Mouse (Mus musculus): ENCODE measurements at regions not wholly inside any gene's neighbourhood (a gene's known extent, or its start where the extent isn't known, plus 50 kb on each side); places are given as distances from the start of the nearest gene placed in this dataset.

GRCm38 (mm10) chr19:14795910-14796309 is 198.1 kb upstream of the Tle4 start:
- DNase-seq (ENCODE audit: low read depth, low spot score) = peak; percentile 2

DNA sequence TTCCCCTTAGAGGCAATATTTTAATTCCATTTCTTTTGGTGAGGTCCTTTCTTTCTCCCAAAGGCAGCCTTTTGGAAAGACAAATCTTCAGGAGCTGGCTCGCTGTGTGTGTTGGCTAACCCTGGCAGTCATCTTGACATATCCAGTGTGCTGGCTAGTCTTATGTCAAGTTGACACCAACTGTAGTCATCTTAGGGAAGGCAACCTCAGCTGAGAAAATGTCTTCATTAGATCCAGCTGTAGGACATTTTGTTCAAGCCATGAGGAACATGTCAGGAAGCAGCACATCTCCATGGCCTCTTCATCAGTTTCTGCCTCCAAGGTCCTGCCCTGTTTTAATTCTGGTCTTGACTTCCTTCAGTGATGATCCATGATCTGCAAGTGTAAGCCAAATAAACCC is 192.1 kb upstream of the Tle4 start:
- no peak for DNase-seq (ENCODE audit: low read depth, low spot score)

DNA sequence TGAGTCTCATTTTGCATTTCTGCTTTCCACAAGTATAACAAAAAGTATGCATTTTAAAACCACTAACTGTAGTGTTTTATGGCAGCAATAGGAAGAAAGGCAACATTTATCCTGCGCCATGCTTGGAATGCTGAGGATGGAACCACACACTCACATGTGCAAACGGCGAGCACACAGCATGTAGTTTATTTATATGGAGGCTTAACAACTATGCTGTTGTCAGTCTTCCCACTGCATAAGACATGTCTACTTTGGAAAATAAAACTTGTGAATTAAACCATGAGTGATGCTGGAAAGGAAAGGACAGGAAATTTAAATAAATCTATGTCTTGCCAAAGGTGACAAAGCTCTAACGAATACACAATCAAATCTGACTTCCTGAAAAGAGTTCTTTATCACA is 190.8 kb upstream of the Tle4 start:
- DNase-seq (ENCODE audit: low read depth, low spot score) = no peak

- no peak for DNase-seq (ENCODE audit: low read depth, low spot score)
Measured at GRCm38 (mm10) chr19:14786868-14787267, 189.0 kb upstream of the Tle4 start.

- no peak for DNase-seq (ENCODE audit: low read depth, low spot score)
Measured at GRCm38 (mm10) chr19:14785661-14786060, 187.8 kb upstream of the Tle4 start.

DNA sequence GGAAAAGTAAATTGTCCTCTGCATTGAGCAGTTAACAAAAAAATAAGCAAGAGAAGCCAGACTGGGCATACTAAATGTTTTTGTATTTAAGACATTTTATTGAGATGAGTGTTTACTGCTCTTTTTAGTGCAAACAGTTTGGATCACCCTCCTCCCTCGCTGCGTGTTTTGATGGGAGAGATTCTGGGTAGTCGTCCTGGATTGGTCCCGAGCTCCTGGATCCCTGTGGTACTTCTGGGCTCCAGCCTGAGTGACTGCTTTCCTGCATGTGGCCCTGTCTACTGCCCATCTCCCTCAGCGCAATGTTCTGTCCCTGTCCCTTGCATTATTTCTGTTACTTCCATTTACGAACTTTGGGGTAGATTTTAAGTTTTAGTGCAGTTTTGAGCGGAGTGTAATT is 179.9 kb upstream of the Tle4 start:
- no peak for DNase-seq (ENCODE audit: low read depth, low spot score)

- no peak for DNase-seq (ENCODE audit: low read depth, low spot score)
Measured at GRCm38 (mm10) chr19:14777198-14777597, 179.3 kb upstream of the Tle4 start.

- DNase-seq (ENCODE audit: low read depth, low spot score) = no peak
Measured at GRCm38 (mm10) chr19:14776791-14777190, 178.9 kb upstream of the Tle4 start.

- no peak for DNase-seq (ENCODE audit: low read depth, low spot score)
Measured at GRCm38 (mm10) chr19:14772794-14773193, 174.9 kb upstream of the Tle4 start.

DNA sequence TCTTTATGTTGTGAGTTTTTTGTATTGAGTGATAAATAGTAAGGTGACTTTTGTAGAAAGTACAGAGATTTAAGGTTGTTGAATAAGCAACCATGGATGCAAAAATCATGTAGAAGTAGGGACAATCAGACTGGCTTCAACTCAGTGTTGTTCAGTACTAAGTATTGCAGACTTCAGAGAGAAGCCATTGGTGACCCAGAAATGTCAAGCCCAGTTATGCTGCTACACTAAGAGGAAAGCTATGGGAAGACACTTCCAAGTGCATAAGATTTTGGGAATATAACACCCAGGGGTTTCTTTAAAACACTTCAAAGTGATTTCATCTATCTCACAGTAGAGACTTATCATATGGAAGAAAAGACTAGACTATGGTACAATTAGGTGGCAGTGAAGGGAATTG is 154.8 kb upstream of the Tle4 start:
- no peak for DNase-seq (ENCODE audit: low read depth, low spot score)

- no peak for DNase-seq (ENCODE audit: low read depth, low spot score)
Measured at GRCm38 (mm10) chr19:14742361-14742760, 144.5 kb upstream of the Tle4 start.

GRCm38 (mm10) chr19:14740936-14741335 is 143.1 kb upstream of the Tle4 start:
- no peak for DNase-seq (ENCODE audit: low read depth, low spot score)

DNA sequence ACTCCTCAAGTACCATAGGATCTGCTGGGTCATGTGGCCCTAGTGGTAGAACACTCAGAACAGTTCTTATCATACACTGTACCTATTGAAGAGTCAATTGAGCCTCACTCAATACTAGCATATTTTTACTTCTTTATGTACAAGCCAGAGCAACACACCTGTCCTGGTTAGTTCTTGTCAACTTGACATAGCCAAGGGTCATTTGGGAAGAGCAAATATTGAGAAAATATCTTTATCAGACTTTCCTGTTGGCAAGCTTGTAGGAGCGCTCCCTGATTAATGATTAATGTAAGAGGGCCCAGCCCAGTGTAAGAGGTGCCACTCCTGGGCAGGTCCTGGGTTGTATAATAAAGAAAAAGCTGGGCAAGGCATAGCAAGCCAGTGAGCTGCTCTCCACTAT is 142.3 kb upstream of the Tle4 start:
- DNase-seq (ENCODE audit: low read depth, low spot score) = no peak

GRCm38 (mm10) chr19:14736514-14736913 is 138.7 kb upstream of the Tle4 start:
- DNase-seq (ENCODE audit: low read depth, low spot score) = no peak

DNA sequence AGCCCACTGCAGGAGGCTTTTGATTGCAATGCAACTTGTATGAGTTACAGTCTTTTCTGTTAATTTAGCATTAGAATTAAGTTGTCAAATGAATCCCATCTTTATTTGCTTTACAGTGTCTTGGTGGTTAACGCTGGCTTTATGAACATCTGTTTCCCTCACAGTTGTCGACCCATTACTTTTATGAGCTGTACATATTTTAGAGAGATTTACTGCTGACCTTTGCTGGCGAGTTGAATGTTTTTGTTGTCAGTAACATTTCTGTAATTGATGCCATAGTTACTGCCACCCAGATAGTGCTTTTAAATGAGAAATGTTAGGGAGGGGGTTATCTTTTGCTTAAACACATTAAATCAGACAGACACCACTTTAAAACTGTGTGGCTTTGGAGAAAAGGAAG is 127.5 kb upstream of the Tle4 start:
- DNase-seq (ENCODE audit: low read depth, low spot score) = no peak

- no peak for DNase-seq (ENCODE audit: low read depth, low spot score)
Measured at GRCm38 (mm10) chr19:14724637-14725036, 126.8 kb upstream of the Tle4 start.

GRCm38 (mm10) chr19:14705791-14706190 is 107.9 kb upstream of the Tle4 start:
- DNase-seq (ENCODE audit: low read depth, low spot score) = no peak

DNA sequence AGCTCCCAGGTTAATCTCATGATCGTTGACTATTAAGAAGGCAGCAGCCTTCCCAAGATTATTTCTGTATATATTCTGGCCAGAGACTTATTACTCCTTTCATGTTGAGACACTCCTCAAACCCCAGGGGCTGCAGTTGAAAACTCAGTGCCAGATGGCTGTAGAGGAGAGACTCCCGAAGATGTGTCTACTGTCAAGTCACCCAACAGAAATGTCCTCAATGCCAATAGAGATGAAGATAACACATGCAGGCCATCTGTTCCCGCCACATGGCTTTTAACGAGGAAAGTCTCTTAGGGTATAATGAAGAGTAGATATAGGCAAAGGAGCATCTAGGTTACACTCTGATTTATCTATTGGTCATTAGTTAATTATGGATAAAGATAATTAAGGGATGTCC is 103.3 kb upstream of the Tle4 start:
- no peak for DNase-seq (ENCODE audit: low read depth, low spot score)

GRCm38 (mm10) chr19:14695369-14695768 is 97.5 kb upstream of the Tle4 start:
- DNase-seq (ENCODE audit: low read depth, low spot score) = no peak

DNA sequence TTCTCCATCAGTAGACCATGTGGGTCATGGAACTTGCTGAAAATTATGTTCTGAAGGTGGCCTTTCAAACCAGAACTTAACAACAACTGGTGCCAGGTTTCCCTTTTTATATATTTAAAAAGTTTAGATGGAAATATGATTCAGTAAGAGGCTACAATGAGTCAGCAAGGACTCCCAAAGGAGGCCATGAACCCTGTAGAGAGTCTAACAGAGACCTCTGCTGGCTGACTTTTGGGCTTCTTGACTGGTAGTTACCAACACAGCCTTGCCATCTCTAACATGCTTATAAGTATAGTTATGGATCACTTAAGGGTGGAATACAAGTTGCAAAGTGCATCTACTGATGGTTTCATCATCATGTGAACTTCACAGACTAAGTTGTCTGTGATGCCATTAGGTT is 94.3 kb upstream of the Tle4 start:
- DNase-seq (ENCODE audit: low read depth, low spot score) = peak; percentile 15

DNA sequence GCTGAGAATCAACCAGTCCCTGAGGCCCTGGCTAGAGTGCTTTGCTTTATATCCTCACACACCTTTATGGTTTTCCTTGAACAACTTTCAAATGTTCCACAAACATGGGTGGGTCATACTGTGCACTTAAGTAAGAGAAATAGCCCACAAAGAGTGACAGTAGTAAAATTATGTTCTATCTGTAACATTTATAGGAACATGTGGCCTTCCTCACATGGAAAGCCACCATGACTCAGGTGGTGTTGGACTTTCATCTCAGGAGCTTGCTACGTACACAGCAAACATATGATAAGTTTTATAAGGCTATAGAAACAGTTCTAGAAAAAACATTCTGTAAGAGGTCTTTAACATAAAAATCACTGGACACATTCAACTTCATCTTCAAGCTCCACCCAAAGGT is 87.8 kb upstream of the Tle4 start:
- DNase-seq (ENCODE audit: low read depth, low spot score) = no peak

DNA sequence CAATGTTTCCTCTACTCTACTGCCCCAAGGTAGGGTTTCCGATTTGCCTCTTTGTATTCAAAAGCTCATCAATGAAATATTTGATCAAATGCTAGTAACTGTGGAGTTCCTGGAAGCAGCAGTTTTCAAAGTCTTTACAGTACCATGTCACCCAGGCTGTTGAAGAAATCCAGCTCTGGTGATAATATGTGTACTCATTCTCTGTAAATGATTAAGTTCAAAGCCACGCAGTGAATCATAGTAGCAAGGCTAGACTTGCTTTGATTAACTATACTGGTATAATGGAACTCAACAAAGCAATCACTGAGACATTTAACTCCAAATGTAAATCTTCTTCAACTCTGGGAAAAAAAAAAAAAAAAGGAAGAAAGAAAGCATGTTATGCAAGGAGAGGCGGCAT is 86.8 kb upstream of the Tle4 start:
- no peak for DNase-seq (ENCODE audit: low read depth, low spot score)

DNA sequence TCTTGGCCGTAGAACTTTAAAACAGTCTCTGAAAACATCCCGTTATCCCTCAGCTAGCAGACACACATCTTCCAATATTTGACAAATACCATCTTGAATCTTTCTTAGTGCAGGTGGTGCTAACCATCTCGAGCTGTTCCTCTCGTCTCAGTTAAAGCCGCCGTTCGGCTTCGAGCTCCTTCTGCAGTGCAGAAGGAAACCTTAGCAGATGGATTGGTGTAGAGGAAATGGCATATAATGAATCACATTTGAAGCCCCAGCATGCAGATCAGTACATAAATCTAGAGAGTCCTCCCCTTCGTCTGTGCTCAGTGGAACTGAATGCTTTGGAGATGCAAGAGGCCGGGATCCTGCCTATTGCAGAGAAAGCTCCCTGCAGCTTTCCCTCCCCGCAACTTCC is 83.5 kb upstream of the Tle4 start:
- no peak for DNase-seq (ENCODE audit: low read depth, low spot score)

GRCm38 (mm10) chr19:14679776-14680175 is 81.9 kb upstream of the Tle4 start:
- DNase-seq (ENCODE audit: low read depth, low spot score) = no peak

DNA sequence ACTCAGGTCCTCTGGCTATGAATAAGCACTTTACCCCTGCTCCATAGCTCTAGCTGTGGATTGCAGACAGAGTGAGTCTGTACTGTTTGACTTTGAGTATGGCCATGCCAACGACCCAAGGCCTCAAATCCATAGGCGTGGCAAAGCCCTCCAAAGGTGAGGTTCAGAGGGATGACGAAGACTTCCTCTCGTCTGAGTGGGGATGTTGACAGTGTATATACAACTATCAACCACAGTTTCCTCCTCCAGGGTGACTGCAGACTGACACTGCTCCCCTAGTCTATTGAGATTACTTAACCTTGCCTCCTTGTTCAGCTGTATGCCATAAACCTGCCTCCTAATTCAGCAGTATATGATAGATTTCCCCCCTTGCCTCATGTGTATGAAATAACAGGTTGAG is 80.7 kb upstream of the Tle4 start:
- DNase-seq (ENCODE audit: low read depth, low spot score) = no peak

All from A20 (cell line).